Mouse (Mus musculus) MEL-GATA-1-ER (cell line): ENCODE measurements around the gene Inpp5a.

Source experiments
- DNase-seq: peaks from one replicate; pipeline ENCODE4 v3.0.0-alpha.2; 2012; ENCODE audit warnings: low read depth; ENCODE audit errors: extremely low read depth

Inpp5a gene

DNA sequence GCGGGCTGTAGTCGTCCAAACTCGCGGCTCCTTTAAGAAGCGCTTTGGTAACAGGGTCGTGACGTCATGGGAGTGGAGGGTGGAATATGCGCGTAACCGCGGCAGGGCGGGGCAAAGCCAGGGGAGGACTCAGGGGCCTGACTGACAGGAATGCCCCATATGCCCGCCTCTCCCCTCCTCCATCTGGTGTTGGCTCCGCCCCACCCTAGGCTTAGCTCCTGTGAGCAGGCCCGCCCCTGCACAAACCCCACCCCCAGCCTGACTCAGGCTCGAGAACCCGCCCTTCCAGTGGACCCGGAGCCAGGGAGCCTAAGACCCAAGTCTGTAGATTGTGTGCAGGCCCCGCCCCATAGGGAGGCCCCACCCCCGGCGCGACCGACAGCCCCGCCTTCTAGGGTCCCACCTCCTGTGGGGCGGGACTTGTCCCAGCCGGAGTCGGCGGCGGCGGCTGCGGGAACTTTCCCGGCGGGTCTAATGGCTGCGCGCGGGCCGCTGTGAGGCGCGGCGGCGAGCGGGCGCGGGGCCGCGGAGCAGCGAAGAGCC is at the start of gene Inpp5a:
TSS of gene Inpp5a (plus strand) at position 440 of the 543 bp plus-strand sequence.
- DNase-seq, result peak; percentile 93

DNA sequence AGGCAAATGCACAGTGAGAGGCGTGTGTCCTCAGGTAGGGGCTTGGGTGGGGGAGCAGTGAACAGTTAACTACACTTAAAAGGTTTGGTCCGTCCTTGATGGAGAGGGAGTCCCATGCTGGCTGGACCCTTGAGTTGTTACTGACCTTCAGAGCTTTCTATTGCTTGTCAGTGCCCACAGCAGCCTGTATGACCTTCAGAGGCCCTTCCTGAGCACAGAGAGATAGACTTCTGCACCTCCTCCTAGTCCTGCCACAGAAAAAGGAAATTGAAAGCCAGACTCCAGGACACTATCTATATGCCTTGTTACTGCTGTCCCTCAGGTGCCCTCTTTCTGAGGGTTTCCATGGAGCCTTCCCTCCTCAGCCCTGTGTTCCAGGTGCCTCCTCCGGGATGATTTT is 49.7 kb upstream of the Inpp5a start:
- no peak for DNase-seq

DNA sequence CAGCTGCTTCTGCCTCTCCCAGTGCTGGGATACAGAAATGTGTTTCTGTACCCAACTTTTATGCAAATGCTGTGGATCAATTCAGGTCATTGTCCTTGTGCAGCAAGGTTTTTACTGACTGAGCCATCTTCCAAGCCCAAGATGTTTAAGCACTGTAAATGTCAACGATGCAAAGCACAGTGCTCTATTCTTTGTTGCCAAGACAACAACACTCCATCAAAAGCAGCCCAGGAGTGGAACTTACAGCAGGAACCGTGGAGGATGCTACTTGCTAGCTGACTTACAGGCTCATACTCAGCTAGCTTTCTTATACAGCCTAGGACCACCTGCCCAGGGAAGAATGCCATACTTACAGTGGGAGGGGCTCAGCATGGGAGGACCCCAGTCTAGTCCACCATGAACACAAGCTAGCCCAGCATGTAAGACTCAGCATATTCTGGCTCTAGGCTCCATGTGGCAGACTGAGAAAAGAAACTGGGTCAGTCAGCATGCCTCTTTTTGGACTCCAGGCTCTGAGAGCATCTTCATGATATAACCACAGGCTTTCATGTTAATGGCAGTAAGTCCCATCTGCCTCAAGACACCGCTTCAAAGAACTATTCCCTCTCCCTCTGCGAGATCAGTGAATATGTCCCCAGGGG is 47.8 kb upstream of the Inpp5a start:
- DNase-seq, result no peak

DNA sequence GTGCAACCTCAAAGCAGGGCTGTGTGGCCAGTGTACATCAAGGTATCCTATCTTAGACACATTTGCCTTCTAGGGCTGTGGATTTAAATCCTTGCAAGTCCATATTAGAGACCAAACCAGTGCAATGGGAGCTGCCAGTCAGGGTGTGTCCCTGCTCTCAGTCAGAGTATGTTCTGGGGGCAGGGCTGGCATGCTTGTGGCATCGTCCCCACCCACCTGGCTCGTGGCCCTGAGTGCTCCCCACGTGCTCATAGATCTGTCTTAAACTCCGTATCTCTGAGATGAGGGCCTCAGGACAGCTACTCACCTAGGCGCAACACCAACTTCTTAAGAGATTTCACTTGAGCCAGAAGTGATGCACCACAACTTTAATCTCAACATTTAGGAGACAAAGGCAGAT is 46.1 kb upstream of the Inpp5a start:
- DNase-seq, result no peak

DNA sequence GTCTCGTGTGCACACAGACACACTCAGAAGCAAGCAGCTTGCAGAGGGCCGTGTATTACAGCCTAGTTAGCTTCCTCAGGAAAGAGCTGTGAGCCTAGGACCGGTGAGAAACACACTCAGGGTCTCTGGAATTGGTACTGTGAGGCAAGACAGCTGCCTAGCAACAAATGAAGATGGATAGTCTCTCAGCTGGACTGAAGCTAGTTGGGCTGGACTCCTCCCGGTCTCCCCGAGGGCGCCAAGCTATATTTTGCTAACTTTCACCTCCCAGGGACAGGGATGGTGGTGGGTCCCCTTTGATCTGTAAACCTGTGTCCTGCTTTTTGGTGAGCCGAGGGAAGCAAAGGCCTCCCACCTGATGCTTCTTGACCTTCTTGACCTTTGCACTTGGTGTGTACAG is 41.9 kb upstream of the Inpp5a start:
- no peak for DNase-seq

DNA sequence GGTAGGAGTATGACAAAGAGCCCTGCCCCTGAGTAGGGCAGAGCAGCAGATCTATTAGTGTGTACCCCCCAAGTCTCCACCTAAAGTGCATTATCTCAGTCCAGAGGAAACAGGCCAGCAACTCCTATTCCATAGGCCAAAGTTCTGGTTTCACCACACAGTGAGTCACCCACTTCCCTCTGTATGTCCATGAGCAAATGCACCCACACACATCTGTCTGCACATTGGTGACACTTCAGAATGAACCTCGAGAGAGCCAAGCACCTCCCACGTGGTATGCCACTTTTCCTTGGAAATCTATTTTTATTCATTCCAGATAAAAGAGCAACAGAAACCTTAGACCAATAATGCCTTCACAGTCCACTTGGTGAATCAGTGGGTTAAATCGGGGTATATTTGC is 38.3 kb upstream of the Inpp5a start:
- no peak for DNase-seq

DNA sequence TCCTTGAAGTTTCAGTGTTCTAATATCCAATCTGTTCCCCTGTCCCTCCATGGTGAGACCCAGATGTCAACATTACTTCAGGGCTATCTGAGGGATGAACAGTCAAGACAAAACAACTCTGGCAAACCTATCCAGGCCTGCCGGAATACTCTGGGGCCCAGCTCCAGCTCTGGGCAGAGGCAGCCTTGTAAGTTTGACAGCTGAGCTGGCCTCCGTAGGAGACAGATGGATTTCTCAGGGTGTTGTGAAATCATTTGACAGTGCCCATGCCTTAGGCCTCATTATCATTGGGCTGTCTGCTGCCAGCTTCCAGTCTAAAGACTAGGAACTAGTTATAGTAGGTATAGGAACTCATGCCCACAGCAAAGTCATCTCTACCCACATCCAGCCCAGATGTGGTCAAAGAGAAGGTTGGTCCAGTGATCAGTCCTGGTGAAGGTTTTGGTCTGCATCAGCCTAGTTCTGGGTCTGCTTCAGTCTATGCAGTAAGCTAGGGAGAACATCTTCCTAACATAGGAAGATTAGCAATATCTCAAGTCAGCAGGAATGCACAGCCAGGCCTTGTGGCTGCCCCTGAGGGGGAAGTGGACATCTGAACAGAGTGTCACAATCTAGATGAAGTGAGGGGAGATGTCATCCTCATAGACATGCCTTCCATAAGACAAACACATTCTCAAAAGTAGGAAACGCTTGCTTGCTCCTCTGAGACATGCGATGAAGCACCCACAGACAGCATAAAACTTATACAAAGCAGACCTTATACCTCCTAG is 34.4 kb upstream of the Inpp5a start:
- no peak for DNase-seq

DNA sequence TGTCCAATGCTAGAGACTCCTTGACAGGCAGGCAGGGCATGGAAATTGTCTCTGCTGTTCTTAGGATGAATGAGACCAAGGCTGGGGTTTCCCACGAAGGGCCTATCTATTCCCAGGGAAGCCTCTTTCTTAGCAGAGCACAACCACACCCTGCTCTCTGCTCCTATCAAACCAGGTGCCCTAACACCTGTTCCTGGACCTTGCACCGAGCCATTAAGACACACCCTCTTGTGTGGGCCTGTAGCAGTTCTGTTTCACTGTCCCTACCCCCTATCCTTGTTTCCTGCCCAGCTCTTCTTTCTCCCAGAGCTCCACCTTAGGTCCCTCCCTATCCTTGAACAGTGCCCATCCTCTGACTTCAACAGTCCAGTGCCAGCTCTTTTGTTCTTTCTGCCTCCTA is 31.9 kb upstream of the Inpp5a start:
- no peak for DNase-seq

DNA sequence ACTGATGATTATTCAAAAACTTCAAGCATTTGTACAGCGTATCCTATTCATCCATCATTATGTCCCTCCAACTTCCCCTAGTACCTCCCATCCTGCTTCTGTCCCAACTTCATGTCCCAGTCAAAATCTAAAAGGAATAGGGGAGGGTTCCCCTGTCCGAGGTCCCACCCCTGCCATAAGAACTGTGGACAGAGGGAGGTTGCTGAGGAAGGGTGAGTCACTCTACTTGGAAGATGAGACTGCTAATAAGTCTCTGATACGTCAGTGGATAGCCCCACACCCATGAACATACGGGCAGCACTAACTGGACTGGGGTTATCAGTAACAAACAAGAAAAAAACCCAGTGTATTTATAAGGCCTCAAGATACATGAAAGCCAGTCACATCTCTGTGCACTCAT is 29.0 kb upstream of the Inpp5a start:
- DNase-seq, result no peak

DNA sequence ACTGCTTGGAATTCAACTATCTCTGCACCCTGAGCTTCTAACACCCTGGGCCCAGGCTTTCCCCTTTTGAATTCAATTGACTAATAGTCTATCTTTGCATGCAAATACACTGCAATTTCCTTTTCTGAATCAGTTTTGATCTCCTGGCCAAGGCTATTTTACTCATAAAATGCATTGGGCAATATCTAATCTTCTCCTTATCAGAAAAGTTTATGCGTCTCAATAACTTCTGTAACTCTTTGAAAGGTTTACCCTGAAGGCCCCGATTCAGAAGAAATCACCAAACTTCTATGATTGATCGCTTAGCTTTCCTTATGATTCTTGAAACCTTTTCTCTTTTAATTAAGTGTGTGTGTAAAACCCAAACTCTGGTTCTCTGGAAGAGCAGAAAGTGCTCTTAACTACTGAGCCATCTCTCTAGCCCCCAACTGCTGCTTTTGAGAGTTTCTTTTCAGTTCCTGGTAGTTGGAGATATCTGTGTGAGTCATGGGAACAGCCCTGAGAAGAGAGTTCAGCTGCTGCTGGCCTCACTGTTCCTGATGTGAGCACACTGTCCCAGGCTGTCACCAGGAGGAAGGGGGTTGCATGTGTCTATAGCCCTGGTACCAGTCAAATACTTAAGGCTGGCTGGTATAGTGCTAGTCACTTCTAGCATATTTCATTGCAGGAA is 27.9 kb upstream of the Inpp5a start:
- no peak for DNase-seq

DNA sequence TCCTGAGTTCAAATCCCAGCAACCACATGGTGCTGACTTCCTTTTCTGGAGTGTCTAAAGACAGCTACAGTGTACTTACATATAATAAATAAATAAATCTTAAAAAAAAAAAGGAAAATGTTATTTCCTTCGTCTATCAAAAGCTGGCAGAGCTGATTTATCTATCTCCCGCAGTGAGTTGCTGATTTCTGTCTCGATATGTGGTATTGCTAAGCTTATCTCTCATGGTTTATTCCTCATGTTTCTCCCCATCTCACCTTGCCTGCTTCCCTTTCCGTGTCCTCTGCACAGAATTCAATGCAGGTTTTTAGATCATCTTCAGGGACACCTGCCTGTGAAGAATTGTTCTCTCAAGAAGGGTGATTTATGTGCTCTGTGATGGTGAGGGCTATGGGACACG is 27.1 kb upstream of the Inpp5a start:
- DNase-seq, result no peak

DNA sequence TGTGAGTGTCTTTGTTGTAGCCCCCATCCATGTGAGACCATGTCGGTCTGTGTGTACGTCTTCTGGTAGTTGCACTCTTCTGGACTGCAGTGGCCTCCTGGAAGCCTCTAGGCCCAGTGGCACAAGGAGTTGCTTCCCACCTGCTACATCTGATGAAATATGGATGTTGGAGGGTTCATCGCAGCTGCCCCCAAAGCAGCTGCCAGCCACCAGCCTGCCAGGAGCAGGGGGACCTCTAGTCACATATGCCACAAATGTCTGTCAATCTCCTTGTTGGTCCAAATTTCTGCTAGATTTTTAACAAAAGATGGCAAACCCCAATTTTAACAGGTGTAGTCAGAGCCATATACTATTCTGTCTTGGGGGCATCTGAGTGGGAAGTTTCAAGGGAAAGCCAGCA is 26.4 kb upstream of the Inpp5a start:
- DNase-seq, result no peak

DNA sequence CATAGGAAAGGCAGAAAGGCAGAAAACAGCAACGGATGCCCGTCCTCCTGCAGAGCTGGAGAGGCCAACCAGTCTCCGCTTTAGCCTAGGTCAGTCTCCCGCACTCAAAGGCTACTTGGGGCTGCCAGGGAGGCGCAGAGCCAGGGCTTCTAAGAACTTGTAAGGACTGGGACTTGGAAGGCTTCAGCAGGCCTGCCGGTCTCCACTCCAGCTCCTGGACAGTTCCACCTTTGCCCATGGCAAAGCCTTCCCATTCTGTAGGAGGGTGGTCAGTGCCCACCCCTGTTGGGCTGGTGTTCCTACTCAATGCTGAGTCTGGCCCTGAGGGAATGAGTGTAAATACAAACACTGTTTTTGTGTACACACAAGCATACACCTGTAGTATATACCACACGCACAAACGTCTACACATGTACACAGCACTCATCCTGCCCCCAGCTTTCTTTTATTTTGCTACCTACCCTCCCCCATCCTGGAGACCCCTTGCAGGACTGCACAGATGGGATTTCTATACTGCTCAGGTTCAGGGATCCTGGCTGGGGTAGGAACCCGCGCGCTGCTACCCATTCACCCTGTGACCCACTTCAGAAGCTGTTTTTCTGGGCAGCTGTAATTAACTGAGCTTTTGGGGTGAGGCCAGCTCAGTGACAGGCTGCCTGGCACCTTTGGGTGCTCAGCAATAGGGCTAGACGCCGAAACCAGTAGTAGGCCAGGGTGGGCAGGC is 25.5 kb upstream of the Inpp5a start:
- no peak for DNase-seq

DNA sequence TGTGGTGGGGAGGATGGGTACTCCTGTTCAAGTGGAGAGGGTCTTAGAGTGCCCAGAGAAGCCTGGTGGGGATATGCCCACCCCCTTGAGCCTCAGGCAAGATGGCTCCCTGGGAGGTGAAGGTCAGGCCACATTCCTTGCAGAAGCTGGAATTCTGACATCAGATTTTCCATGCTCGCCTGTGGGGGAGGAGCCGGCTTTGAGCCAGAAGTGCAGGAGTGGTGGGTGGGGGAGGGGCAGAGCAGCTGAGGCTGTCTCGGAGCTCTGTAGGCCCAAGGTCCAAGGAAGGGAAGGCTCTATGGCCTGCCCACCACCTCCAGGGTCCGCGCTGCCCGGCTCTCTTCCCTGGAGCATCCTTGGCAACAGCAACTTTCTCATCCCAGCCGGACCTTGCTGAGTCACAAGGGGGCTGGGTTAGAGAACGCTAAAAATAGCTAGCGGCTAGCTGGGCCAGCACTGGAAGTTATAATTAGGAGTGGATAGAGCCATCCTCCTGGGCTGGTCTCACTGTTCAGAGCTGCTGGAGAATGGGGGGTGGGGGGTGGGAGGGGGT is 24.8 kb upstream of the Inpp5a start:
- DNase-seq, result no peak

DNA sequence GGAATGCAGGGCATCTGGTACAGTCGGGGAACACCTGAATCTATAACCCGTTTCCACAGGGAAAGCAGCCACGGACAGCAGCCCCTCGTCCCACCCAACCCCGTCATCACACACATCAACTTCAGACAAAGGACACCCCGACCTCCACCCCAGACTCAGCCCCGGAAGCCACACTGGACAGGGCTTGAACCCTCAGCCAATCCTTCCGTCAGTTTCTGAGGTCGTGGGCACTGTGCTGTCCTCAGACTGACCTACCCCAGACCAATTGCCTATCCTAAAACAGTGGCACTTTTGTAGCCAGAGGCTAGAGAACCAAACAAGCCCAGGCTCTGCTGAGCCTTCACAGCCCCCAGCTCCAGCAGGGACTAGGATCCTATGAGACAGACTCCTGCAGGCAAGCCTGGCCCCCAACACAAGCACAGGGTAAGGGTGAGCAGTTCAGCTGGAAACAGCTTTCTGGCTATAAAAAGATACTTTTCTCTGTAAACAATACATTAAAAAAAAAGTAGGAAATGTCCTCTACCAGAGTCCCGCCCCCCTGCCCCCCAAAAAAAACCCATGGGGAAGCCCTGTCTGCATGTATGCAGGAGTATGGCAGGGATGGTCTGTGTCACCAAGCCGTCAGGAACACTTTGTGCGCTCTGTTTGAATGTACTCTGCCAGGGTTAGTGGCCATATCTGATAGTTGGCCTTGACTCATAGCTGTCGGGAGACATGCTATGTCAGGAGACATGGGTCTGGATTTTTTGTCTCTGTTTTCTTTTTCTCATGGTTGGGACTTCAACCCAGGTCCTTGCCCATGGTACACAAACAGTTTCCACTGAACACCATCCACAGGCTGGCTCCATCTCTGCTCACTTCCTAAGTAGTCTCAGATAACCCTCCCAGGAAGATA is 23.7 kb upstream of the Inpp5a start:
- DNase-seq, result no peak

DNA sequence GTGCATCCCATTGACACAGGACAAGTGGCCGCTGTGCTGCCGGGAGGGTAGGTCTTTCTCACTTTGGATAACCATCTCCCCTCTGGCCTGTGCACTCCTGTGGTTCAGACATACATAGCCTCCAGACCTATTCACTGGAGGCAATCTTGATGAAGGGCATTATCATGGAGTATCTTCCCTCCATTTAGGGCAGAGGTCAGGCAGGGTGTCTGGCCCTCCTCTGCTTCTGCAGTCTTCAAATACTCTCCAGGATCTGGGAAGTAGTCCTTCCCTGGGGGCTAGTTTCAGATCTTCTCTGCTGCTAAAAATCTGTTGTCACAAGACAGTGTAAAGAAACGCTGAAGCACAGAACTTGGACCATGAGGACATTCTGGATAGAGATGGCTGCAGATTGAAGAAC is 22.8 kb upstream of the Inpp5a start:
- no peak for DNase-seq

DNA sequence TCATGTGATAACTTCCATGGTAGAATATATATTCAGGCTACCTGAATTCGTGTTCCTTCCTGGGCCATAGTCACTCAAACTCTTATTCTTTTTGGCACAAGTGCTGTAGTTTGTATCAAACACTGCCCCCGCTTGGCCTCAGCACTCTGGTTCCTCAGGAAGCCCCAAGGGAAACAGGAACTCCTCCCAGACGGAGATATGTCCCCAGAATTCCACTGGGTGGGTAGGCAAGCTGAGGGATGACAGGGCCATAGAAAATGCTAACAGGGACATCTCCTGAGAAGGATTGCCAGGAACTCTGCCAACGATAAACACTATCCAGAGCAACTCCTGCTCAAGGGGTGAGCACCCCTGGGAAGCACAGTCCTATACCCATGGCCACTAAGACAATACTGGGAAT is 22.4 kb upstream of the Inpp5a start:
- DNase-seq, result no peak

DNA sequence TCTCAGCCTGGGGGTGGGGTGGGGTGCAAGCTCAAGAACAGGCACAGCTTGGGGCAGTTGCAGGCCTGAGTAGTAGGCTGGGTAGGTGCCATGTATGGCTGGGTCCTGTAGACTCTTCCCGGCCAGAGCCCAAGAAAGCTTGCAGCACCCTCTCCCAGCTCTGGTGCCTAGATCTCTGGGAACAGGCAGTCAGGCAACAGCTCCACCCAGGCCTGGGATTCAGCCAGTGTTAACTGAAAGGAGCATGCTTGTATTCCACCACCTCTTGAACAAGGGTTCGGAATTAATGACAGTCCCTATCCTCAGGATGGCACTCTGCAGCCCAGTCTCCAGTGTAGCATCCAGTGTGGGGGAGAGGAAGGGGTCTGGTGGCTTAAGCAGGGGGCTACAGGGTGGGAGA is 20.7 kb upstream of the Inpp5a start:
- DNase-seq, result no peak

DNA sequence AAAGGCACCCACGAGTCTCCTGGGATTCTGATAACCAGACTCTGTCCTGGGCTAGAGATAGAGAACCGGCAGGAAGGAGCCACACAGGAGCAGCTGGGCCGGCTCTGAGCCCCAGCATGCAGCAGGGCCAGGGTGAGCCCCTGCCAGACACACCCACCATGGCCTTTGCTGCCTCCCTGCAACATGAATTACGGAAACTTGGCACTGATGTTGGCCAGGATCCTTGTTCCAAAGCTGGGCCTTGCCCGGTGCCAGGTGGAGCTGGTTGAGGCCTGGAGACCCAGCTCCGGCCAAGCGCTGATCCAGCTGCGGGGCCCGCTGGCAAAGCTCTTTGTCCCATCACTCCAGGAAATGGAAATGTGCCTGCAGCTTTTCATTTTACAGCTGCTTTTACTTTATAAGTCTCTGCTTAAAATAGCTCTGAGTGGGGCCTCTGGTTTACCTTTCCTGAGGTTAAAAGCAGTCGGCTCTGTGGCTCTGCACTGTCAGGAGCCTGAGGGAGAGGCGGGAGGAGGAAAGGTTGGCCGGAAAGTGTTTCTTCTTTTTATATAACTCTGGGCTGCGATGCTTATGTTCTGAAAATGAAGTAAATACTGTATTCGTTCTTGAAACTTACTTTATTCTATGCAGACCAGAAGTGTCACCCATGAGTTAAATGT is 20.1 kb upstream of the Inpp5a start:
- no peak for DNase-seq

DNA sequence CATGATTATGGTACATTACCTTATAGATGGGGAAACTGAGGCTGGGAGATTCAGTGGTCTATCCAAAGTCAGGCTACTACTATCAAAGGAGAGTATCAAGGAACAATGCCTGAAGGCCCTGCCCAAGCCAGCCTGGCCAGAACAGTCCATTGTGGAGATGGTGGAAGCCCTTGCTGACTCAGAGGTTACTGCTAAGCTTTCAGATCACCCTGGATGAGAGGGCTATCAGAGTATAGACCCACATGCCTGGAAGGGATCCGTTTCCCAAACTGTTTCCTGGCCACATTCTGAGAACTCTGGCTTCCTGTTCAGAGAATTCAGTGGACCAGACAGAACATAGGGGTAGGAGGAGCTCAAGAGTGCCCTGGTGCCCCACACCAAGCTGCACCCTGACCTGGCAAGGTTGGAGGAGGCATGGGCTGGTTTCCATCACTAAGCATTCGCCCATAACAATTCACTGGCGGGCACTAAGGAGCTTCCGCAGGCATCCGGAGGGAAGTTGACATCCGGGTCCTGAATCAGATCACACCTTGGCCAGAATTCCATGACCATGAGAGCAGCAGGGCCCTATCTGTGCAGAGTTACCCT is 19.3 kb upstream of the Inpp5a start:
- no peak for DNase-seq
